Mouse (Mus musculus) fibroblast of lung, adult 2 months (primary cell): ENCODE results near the gene Bpifa2.
"Not testable (repeated sequence)": the region's sequence is repeated elsewhere in the genome, so short reads cannot be mapped to it uniquely, and the experiment has no call there.

Experiments used
- DNase-seq: peaks from one replicate; pipeline ENCODE4 v3.0.0-alpha.2; 2011; ENCODE audit warnings: low read depth

The Bpifa2 gene

GRCm38 (mm10) chr2:154007965-154008364 is at the start of gene Bpifa2:
Gene Bpifa2 (plus strand): TSS chr2:154008265.
- DNase-seq: no peak

DNA sequence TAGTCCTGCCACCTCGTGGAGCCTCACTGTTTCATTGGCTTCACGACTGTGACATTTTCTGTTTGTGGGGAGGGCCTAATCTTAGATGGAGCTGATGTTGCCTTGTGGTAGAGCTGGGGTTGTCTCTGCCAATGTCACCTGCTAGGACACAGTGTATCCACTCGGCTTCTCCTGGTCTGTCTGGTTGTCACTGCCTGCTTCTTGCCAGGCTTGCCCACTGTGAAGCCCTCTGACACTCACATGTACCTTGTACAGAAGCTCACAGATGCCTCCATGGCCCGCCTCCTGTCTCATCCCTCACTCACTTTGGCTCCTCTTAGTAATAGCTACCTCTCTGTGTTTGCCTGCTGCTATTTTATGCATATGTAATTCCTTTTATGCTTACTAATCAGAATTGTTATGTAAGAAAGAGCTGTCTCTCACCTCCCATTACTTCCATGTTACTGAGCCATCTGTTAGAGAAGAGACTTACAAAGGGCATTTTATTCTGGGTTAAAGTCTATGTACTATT is 45.2 kb upstream of the Bpifa2 start:
- no peak for DNase-seq

DNA sequence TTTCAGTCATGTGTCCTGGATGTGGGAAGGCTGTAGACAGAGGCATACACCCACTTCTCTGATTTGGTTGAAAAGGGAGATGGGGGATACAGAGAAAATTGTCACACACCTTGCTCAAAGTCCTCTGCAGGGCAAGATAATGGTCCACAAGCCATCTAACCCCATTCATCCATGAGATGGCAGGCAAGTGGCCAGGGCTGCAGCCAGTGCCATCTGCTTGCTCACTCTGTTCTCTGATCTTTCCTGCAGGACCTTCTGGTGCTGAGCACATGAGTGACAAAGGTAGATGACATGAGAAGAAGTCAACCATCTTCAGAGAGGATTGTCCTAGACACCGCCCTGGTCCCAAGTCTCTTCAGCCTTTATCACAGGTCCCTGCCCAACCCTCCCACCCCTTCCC is 44.7 kb upstream of the Bpifa2 start:
- no peak for DNase-seq

DNA sequence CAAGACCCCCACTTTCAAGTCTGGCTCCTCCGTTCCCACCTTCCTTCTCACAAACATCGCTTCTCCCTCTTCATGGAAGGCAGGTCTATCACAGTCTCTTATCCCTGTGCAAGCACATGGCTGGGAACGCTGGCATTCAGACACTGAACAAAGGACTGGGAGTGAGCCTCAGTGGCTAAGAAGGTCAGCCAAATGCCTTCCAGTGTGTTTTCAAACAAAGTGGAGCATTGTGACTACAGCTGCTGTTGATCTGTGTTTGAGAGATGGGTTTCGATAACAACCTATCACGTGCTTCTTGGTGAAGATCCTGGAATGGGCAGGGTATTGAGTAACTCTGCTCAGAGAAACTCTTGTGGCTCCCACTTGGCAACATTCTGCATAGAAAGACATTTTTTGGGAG is 37.8 kb upstream of the Bpifa2 start:
- no peak for DNase-seq

- DNase-seq: no peak
Observed at GRCm38 (mm10) chr2:153974582-153974981, 33.5 kb upstream of the Bpifa2 start, which contains the start of gene Bpifa6. Gene Bpifa6 (plus strand): TSS chr2:153974945.

- peak; percentile 3 for DNase-seq
Observed at GRCm38 (mm10) chr2:153995770-153996169, 12.3 kb upstream of the Bpifa2 start.

DNA sequence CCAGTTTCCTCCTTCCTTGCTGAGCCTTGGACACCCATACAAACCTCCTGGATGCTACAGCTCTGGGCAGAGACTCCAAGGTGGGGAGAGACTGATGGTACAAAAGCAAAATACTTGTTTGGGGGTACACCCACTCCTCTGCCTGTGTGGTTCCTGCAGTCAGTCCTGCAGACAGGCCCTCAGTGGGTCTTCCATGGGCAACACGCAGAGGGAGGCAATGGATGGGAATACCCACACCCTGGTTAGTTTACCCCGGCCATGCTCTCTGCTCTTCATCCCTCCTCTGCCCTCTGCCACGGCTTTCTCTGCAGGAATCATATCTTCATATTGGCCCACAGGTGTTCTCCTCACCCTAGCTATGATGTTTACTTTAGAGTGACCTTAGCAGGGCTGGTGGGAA is 7.6 kb upstream of the Bpifa2 start:
- DNase-seq: no peak

DNA sequence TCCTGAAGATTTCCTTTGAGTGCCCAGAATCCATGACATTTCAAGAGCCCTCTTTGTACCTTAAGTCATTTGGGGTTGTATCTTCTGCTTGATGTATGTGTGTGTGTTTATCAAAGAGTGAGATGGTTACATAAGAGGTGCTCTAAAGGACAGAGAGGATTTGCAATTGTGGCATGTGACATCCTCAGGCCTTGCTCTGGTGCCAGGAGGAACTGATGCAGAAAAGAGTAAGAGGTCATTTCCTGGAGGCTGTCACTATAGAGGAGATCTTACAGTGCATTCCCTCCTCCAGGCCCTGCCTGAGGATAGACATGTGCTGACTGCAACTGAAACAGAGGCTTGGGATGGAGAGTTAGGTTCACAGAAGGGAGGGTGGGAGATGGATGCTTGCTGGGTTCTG is 7.0 kb upstream of the Bpifa2 start:
- no peak for DNase-seq

DNA sequence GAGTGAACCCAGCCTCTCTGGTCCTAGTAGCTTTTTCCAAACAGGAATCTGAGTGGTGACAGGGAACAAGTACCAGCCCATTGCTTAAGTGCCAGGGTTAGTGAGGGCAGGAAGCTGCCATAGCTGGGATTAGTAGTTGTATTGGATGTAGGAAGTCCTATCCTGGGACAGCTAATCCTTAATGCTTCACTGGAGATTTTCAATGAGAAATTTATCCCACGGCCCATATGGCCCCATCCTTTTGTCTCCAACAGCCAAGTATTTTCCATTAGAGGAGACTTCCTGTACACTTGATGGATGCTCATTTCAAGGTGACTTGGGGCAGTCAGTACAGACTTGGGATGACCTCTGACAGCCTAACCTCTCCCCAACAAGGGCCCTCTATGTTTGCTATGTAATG is 3.6 kb upstream of the Bpifa2 start:
- DNase-seq: no peak

GRCm38 (mm10) chr2:154005094-154005493 is 3.0 kb upstream of the Bpifa2 start:
- no peak for DNase-seq

DNA sequence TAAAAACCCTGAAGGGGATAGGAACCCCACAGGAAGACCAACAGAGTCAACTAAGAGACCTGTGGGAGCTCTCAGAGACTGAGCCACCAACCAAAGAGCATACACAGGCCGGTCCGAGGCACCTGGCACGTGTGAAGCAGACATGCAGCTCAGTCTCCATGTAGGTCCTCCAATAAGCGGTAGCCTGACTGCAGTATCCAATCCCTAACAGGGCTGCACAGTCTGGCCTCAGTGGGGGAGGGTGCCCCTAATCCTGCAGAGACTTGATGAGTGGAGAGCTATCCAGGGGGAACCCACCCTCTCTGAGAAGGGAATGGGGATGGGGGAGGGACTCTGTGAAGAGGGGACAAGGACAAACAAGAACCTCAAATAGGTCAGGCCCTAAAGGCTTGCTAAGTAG is 2.3 kb upstream of the Bpifa2 start:
- no peak for DNase-seq

DNA sequence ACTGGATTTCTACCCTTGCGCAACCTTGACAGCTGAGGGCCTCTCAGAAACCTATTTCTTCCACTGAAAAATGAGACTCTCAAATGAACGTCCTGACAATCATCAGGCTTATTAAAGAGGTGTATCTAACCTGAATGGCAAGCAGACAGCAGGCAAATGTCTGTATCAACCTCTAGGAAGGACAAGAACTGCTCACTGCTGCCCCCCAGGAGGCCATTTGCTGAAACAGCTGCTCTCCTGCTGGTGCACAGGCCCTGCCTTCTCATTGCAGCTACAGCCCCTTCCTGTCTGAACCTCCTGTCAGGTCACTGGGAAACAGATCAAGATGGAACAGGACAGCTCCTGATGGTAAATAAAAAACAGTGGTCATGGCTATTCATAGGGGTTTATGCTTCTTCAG is 1.7 kb upstream of the Bpifa2 start:
- DNase-seq: no peak

- no peak for DNase-seq
Observed at GRCm38 (mm10) chr2:154007381-154007780, 684 bp upstream of the Bpifa2 start.

DNA sequence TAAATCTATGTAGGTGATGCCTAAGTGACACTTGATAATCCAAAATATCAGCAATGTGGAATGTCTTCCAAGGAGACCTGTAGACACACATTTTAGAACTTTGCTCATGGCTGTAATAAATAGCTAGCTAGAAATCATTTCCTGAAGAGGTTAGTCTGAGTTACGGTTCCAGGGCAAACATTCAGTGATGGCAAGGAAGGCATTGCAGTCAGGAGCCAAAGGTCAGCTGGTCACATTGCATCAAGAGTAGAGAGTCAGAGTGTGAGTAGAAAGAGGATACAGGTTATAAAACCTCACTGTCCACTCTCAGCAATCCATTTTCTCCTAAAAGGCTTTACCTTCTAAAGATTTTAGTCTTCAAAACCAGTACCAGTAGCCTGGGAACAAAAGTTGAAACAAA is 9.9 kb downstream of the Bpifa2 start:
- DNase-seq: no peak

DNA sequence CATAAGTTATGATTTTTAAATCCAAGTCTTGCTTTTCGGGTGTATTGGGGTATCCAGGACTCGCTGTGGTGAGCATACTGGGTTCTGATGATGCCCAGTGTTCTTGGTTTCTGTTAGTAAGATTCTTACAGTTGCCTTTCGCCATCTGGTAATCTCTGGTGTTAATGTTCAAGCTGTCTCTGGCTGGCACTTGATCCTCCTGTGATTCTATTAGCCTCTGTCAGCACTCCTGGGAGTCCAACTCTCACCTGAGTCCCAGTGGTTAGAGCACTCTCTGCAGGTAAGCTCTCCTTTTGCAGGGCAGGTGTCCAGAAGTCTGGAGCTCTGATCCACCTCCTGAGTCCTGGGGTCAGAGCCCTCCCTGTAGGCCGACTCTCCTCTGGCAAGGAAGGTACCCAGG is 16.6 kb downstream of the Bpifa2 start:
- DNase-seq: not testable (repeated sequence)

- no peak for DNase-seq
Observed at GRCm38 (mm10) chr2:154038932-154039331, 30.9 kb downstream of the Bpifa2 start.

DNA sequence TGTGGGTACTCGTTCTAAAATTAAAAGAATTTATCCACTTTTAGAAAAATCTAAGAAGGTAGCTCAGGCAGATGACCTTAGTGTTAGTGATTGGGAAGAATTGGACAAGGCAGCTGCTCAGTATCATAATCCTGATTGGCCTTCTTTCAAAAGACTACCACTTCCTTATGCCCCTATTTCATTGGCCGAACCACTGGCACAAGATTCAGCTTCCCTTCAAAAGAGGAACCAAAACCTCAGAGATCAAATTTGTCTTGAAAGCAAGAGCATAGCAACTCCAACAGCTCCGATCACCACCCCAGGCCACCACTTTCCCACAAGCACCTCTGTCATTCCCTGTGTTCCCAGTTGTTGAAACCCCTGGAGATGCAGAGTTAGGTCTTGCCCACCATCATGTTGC is 36.7 kb downstream of the Bpifa2 start:
- DNase-seq: no peak

- DNase-seq: no peak
Observed at GRCm38 (mm10) chr2:154058690-154059089, 50.6 kb downstream of the Bpifa2 start.
